Mouse (Mus musculus): ENCODE data around the gene Pabpn1l.

- no peak for TF ChIP-seq CTCF (IDR thresholded peaks at IDR 0.05; ENCODE audit: borderline replicate concordance, insufficient read depth, low read length)
- no peak for TF ChIP-seq POLR2A (IDR thresholded peaks at IDR 0.05; ENCODE audit: low read depth, low read length)
Measured at GRCm38 (mm10) chr8:122665667-122666316, 43.3 kb upstream of the Pabpn1l start.
